Mouse (Mus musculus) midbrain, embryonic 16.5 days (tissue): Measurements from ENCODE around the gene Baiap2. TPM values are rescaled to one million over a fixed set of nuclear protein-coding genes. Genes with fewer than 3 reads are reported as not detected.

Experiments used
- ATAC-seq: fragments of 200-750 bp; cut with Nextera tagmentation; 2 replicates; pipeline ENCODE4 v1.8.0; 2017; ENCODE audit warnings: moderate TSS enrichment
- H3K27ac ChIP-seq: fragments of 300-500 bp; sonication (generic); 2 replicates; pipeline ENCODE4 v1.5.1; 2014; ENCODE audit warnings: mild to moderate bottlenecking, low read length, mixed read lengths
- H3K27me3 ChIP-seq: fragments of 300-500 bp; sonication (generic); 2 replicates; pipeline ENCODE4 v1.6.1; 2014; ENCODE audit warnings: low read depth, low read length, mixed read lengths; ENCODE audit not compliant: control insufficient read depth, insufficient read depth
- H3K36me3 ChIP-seq: fragments of 300-500 bp; sonication (generic); 2 replicates; pipeline ENCODE4 v1.6.1; 2014; ENCODE audit warnings: mild to moderate bottlenecking, low read length, moderate library complexity, mixed read lengths; ENCODE audit not compliant: control insufficient read depth, insufficient read depth
- H3K4me1 ChIP-seq: fragments of 300-500 bp; sonication (generic); 2 replicates; pipeline ENCODE4 v1.6.1; 2014; ENCODE audit warnings: mild to moderate bottlenecking, low read length, mixed read lengths; ENCODE audit not compliant: control insufficient read depth, insufficient read depth
- H3K4me2 ChIP-seq: fragments of 300-500 bp; sonication (generic); 2 replicates; pipeline ENCODE4 v1.6.1; 2014; ENCODE audit warnings: mild to moderate bottlenecking, low read length, mixed read lengths
- H3K4me3 ChIP-seq: fragments of 300-500 bp; sonication (generic); 2 replicates; pipeline ENCODE4 v1.5.1; 2014; ENCODE audit warnings: low read depth, mild to moderate bottlenecking, low read length, moderate library complexity, mixed read lengths
- H3K9ac ChIP-seq: fragments of 300-500 bp; sonication (generic); 2 replicates; pipeline ENCODE4 v1.6.1; 2014; ENCODE audit warnings: low read depth, low read length, mixed read lengths
- H3K9me3 ChIP-seq: fragments of 300-500 bp; sonication (generic); replicated peaks from 2 replicates; pipeline ENCODE4 v1.6.1; 2014; ENCODE audit warnings: mild to moderate bottlenecking, low read length, mixed read lengths; ENCODE audit not compliant: control insufficient read depth, poor library complexity, severe bottlenecking
- WGBS: fragments of 180-500 bp; shearing (Covaris S2); extraction: QIAGEN DNeasy Blood & Tissue Kit; methylation state at CpG from one replicate; pipeline ENCODE4 v1.1.7; 2014; 5-methylcytosine and 5-hydroxymethylcytosine counted together
- polyA plus RNA-seq: library from polyadenylated mRNA; unstranded; fragments of >200 nt; fragmentation: Nextera tagmentation; extraction: Ambion mirVana; gene quantifications from 2 replicates; pipeline ENCODE4 v1.2.1, GENCODE M21; 2015

Gene Baiap2
- polyA plus RNA-seq, 1 experiment from 2014 or later = 15.7 TPM

DNA sequence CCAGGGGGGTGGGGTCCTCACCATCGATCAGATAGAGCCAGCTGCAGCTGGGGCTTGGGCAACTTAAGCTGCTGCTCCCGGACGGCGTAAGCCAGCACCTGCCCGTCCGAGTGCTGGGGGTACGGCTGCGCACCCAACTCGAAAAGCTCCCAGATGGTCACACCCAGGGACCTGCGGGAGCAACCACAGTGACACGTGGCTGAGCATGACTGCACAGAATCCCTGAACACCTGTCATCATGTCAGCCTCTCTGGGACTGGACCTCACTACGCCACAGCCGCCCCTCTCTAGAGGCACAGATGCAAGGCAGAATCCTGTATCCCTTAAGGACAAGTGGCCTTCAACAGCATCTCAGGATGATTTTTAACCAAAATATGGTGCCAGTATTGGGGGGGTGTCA lies 70.1 kb downstream of the Baiap2 start:
- Histone ChIP-seq H3K4me2 (no peak overlapping the region), H3K9ac (peak overlapping the region; percentile 10; the same call in 1 of the 2 replicates), H3K27ac (no peak overlapping the region), H3K4me1 (peaks cover 7% of the 10 kb centered on the region; the same call in 1 of the 2 replicates), H3K36me3 (peaks cover 22% of the 10 kb centered on the region), H3K27me3 (no peaks in the 10 kb centered on the region), H3K4me3 (no peak overlapping the region), H3K9me3 (no peaks in the 10 kb centered on the region)
- 71% methylated on average over 13 of the region's 13 CpGs for WGBS
- peak; percentile 2; the same call in 1 of the 2 replicates for ATAC-seq

DNA sequence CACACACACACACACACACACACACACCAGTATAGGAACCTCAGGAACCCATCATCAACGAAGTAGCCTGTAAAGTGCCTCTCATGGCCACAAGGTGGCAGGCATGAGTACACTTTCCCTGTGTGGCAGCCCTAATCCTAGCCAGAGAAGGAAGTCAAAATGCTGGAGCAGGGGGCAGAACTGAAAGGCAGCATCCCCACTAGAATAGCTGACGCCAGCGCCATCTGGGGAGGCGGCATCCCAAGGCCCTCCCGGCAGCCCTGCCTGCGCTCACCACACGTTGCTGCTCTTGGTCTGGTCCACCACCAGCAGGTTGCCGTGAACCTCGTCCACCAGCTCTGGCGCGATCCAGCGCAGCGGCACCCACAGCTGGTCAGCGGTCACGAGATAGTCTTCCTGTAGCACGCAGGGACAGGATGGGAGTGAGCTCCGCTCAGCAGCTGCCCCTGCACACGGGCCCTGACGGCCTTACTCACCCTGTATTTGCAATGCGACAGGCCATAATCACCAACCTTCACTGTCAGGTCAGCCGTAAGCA lies 70.7 kb downstream of the Baiap2 start:
- peak overlapping the region; percentile 11; the same call in 1 of the 2 replicates for H3K4me3 ChIP-seq
- H3K4me1 ChIP-seq = peaks cover 7% of the 10 kb centered on the region; the same call in 1 of the 2 replicates
- H3K27me3 ChIP-seq = no peaks in the 10 kb centered on the region
- 16% methylated on average over 21 of the region's 21 CpGs for WGBS
- H3K9me3 ChIP-seq = no peaks in the 10 kb centered on the region
- peaks cover 22% of the 10 kb centered on the region for H3K36me3 ChIP-seq
- ATAC-seq = peak; percentile 66; the same call in 1 of the 2 replicates
- peak overlapping the region; percentile 22 for H3K4me2 ChIP-seq
- H3K9ac ChIP-seq = peak overlapping the region; percentile 32
- H3K27ac ChIP-seq = peak overlapping the region; percentile 6; the same call in 1 of the 2 replicates

DNA sequence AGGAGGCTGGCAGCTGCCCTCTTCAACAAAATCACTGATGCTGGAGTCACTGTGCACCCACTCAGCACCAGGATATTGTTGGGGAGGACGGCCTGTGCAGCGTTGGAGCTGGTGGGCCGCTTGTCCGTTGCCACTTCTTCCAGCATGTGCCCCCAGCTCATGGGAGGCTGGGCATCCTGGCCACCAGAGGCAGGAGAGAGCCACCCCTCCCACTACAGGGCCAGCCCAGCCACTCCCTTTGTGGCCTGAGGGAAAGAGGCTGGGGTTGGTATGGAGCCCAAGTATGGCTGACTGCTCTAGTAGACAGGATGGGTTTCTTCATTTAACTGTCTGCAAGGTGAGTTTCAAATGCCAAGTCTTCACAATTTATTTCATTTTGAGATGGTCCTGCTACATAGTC lies 72.2 kb downstream of the Baiap2 start:
- Histone ChIP-seq H3K27ac (no peak overlapping the region), H3K36me3 (peaks cover 20% of the 10 kb centered on the region), H3K27me3 (no peaks in the 10 kb centered on the region), H3K4me1 (peaks cover 7% of the 10 kb centered on the region; the same call in 1 of the 2 replicates), H3K4me3 (no peak overlapping the region), H3K4me2 (no peak overlapping the region), H3K9ac (no peak overlapping the region), H3K9me3 (no peaks in the 10 kb centered on the region)
- no peak for ATAC-seq
- 92% methylated on average over 4 of the region's 4 CpGs for WGBS

DNA sequence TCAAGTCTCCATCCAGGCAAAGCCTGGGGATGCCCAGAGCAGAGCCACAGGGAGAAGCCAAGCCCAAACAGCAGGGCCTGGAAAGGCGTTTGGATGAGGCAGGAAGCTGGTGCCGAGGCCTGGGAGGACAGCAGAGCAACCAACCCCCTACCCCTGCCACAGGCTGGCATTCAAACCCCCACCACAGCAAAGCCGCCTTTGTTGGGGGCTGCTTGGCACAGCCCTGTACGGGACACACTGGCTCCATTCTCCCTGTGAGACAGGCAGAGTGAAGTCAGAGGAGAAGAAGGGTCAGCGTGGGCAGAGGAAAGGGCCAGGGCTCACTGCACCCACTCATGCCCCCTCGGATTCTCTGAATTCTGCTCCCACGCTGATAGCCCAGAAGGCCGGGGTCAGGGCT lies 74.4 kb downstream of the Baiap2 start:
- 79% methylated on average over 8 of the region's 8 CpGs for WGBS
- Histone ChIP-seq H3K27ac (no peak overlapping the region), H3K9ac (no peak overlapping the region), H3K4me1 (peaks cover 7% of the 10 kb centered on the region; the same call in 1 of the 2 replicates), H3K4me2 (no peak overlapping the region), H3K4me3 (no peak overlapping the region), H3K36me3 (peaks cover 17% of the 10 kb centered on the region), H3K27me3 (no peaks in the 10 kb centered on the region), H3K9me3 (no peaks in the 10 kb centered on the region)
- ATAC-seq = no peak

DNA sequence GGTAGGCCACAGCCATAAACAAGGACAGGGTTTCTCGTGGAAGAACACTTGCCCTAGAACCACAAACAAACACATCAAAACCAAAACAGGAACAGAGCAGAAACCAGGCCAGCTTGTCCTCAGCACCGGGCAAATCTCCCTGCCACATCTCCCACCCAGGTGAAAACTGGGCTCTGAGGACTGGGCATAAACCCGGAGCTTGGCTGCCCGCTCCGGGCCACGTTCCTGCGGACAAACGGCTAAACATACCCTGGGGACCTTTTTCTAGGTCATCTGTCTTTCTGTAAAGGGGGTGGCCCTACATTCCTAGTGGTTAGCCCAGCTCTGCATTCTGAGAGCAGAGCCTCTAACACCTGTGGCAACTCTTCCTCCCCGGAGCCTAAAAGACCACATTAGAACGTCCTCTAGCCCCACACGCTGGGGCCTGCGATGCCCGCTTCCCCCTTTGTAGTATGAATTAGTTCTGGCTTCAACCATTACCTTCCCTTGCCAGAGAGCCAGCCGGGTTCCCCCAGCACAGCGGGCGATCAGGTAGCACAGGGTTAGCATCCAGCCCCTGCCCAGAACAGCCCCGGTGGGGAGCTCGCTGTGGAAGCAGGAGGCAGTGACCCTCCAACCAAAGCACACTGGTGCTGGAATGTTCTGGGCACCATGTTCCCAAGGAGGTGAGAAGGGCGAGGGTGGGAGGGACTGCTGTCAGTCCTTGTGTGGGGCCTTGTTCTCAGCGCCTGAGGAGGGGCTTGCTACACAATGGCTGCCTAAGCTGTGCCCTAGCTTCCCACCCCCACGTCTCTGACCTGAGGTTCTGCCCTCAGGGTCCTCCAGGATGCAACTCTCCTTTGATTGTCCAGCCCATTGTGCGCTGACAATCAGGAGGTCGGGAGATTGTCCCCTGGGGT lies 77.2 kb downstream of the Baiap2 start:
- peaks cover 22% of the 10 kb centered on the region for H3K4me1 ChIP-seq
- WGBS = 47% methylated on average over 23 of the region's 23 CpGs
- no peak for ATAC-seq
- H3K27me3 ChIP-seq = no peaks in the 10 kb centered on the region
- H3K4me2 ChIP-seq = no peak overlapping the region
- H3K4me3 ChIP-seq = no peak overlapping the region
- H3K9ac ChIP-seq = 0 out of 2 replicates have a peak overlapping the region, but pooled peaks have one; percentile 2
- peaks cover 9% of the 10 kb centered on the region for H3K36me3 ChIP-seq
- H3K9me3 ChIP-seq = no peaks in the 10 kb centered on the region
- no peak overlapping the region for H3K27ac ChIP-seq

DNA sequence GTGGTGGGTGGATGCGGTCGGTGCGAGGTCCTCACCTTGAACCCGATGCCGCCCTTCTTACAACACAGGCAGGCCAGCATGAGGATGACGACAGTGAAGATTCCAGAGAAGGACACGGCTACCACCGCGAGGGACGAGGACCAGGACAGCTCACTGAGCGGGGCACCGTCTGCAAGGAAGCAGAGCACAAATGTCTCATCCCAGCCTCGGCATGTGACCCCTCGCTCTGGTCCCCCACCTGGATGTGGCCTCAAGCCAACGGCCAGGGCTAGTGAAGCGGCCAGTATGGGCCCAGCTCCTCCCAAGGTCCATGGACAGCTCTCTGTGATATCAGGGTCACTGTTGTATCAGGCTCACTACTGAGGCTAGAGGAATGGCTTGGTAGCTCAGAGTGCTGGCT lies 78.8 kb downstream of the Baiap2 start:
- Histone ChIP-seq H3K9me3 (no peaks in the 10 kb centered on the region), H3K27ac (no peak overlapping the region), H3K9ac (no peak overlapping the region), H3K4me3 (no peak overlapping the region), H3K4me2 (no peak overlapping the region), H3K36me3 (0 out of 2 replicates have a peak, but pooled peaks cover 3% of the 10 kb centered on the region), H3K4me1 (peaks cover 22% of the 10 kb centered on the region), H3K27me3 (no peaks in the 10 kb centered on the region)
- ATAC-seq = no peak
- WGBS = 94% methylated on average over 16 of the region's 16 CpGs

DNA sequence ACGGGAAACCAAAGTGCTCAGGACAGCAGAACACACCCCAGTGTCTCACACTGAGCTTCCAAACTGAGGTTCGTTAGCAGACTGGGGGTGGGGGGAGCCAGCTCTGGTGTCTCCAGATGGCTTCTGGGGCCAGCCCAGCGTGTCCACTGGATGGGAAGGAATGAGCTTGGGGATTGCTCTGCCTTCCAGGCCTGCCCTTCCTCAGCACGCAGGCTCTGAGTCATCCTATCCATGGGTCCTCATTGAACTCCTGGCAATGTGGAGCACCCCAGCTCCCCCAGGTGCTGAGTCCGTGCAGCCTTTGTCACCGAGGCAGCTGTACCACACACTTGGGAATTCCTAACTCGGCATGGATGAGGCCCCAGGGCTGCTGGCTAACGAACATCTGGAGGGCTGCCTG lies 79.7 kb downstream of the Baiap2 start:
- Histone ChIP-seq H3K4me1 (peaks cover 22% of the 10 kb centered on the region), H3K4me3 (no peak overlapping the region), H3K27ac (peak overlapping the region; percentile 72; the same call in 1 of the 2 replicates), H3K27me3 (no peaks in the 10 kb centered on the region), H3K9me3 (no peaks in the 10 kb centered on the region), H3K36me3 (0 out of 2 replicates have a peak, but pooled peaks cover 3% of the 10 kb centered on the region), H3K4me2 (no peak overlapping the region), H3K9ac (0 out of 2 replicates have a peak overlapping the region, but pooled peaks have one; percentile 54)
- WGBS = 41% methylated on average over 8 of the region's 8 CpGs
- ATAC-seq = no peak

DNA sequence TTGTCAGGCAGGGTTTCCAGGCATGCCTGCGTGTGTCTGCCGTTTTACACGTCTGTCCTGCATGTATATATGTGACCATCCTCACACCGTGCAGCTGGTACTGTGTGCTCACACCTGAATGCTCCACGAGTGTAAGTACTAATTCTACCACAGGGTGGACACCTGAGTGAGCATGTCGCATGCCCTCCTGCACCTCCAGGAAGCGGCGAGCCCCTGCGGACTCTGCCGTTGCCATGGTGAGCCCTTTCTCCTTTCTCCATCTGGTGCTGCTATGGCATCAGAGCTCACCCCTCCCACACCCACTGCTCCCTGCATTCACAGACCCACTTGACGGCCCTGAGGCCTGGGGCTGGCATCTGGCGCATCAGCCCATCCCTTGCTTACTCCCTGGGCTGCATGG lies 80.3 kb downstream of the Baiap2 start:
- peak; percentile 78 for ATAC-seq
- Histone ChIP-seq H3K9me3 (no peaks in the 10 kb centered on the region), H3K9ac (peak overlapping the region; percentile 54; the same call in 1 of the 2 replicates), H3K4me2 (peak overlapping the region; percentile 18), H3K27ac (peak overlapping the region; percentile 72), H3K36me3 (0 out of 2 replicates have a peak, but pooled peaks cover 3% of the 10 kb centered on the region), H3K27me3 (no peaks in the 10 kb centered on the region), H3K4me3 (no peak overlapping the region), H3K4me1 (peaks cover 22% of the 10 kb centered on the region)
- WGBS = 39% methylated on average over 12 of the region's 12 CpGs

DNA sequence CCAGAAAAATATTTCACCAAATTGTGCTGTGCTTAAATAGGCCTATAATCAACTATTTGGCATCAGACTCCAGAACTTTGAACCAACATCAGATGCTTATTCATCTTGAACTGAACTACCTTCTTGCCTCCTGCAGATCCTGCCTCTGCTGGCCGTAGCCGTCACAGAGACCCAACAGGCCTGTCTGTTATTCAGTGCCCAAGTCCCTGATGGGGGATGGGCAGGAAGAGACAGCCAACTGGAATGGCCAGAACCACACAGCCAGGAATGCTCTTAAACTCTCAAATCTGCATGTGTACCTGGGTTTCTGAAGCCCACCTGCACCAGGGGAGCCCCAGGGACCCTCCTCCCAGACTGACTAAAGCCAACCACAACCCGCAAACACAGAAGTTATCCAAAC lies 84.4 kb downstream of the Baiap2 start:
- H3K4me2 ChIP-seq = no peak overlapping the region
- H3K27ac ChIP-seq = no peak overlapping the region
- no peaks in the 10 kb centered on the region for H3K9me3 ChIP-seq
- WGBS = 78% methylated on average over 3 of the region's 3 CpGs
- no peak for ATAC-seq
- no peak overlapping the region for H3K9ac ChIP-seq
- no peaks in the 10 kb centered on the region for H3K36me3 ChIP-seq
- peaks cover 20% of the 10 kb centered on the region for H3K4me1 ChIP-seq
- no peaks in the 10 kb centered on the region for H3K27me3 ChIP-seq
- no peak overlapping the region for H3K4me3 ChIP-seq
